Mouse (Mus musculus) kidney, adult 2 months (tissue): ENCODE results near the gene Ddias. TPM values are rescaled to one million over a fixed set of nuclear protein-coding genes. Genes with fewer than 3 reads are reported as not detected.

Source experiments
- DNase-seq: peaks from one replicate; pipeline ENCODE4 v3.0.0; 2021
- H3K27ac ChIP-seq: fragments of 200-500 bp; 2 replicates; pipeline ENCODE4 v1.5.1; 2012; ENCODE audit warnings: low read depth, low read length, control low read depth, inconsistent platforms; ENCODE audit not compliant: insufficient read depth
- H3K27me3 ChIP-seq: fragments of 200-500 bp; replicated peaks from 2 replicates; pipeline ENCODE4 v1.6.1; 2012; ENCODE audit warnings: mild to moderate bottlenecking, moderate library complexity, low read length, inconsistent platforms; ENCODE audit not compliant: control insufficient read depth, insufficient read depth
- H3K36me3 ChIP-seq: fragments of 200-500 bp; 2 replicates; pipeline ENCODE4 v1.6.1; 2012; ENCODE audit warnings: mild to moderate bottlenecking, moderate library complexity, low read length, inconsistent platforms; ENCODE audit not compliant: control insufficient read depth, insufficient read depth
- H3K4me1 ChIP-seq: fragments of 200-500 bp; 2 replicates; pipeline ENCODE4 v1.6.1; 2011; ENCODE audit warnings: low read length; ENCODE audit not compliant: control insufficient read depth, insufficient read depth
- H3K4me3 ChIP-seq: fragments of 200-500 bp; 2 replicates; pipeline ENCODE4 v1.5.1; 2011; ENCODE audit warnings: mild to moderate bottlenecking, low read depth, low read length, control low read depth; ENCODE audit not compliant: insufficient read depth
- CTCF ChIP-seq: fragments of 200-500 bp; conservative IDR thresholded peaks from 2 replicates; pipeline ENCODE4 v1.5.1; 2011; ENCODE audit warnings: low read depth, mild to moderate bottlenecking, control low read depth, low read length, moderate library complexity, mixed read lengths; ENCODE audit not compliant: insufficient read depth, insufficient read length
- POLR2A ChIP-seq: fragments of 200-500 bp; IDR thresholded peaks from one replicate; pipeline ENCODE4 v1.6.1; 2011; ENCODE audit warnings: low read depth, low read length, control low read depth
- WGBS: fragments of 180-500 bp; shearing (Covaris S2); methylation state at CpG from one replicate; pipeline ENCODE4 v1.1.7; 2018; 5-methylcytosine and 5-hydroxymethylcytosine counted together
- polyA plus RNA-seq: library from polyadenylated mRNA; depleted of rRNA; stranded (reverse); fragments of >200 nt; gene quantifications from 2 replicates; pipeline ENCODE4 v1.2.3, GENCODE M21; 2012

The Ddias gene
- polyA plus RNA-seq, 1 experiment, result 0.06 TPM

GRCm38 (mm10) chr7:92827981-92828380 is 46.1 kb downstream of the Ddias start:
- TF ChIP-seq POLR2A (no peak), CTCF (peak; percentile 58)
- peak; percentile 35 for DNase-seq
- H3K4me3 ChIP-seq, result no peak overlapping the region
- no peaks in the 10 kb centered on the region for H3K36me3 ChIP-seq
- H3K27ac ChIP-seq, result no peak overlapping the region
- no peaks in the 10 kb centered on the region for H3K4me1 ChIP-seq
- no peaks in the 10 kb centered on the region for H3K27me3 ChIP-seq
- 37% methylated on average over 3 of the region's 3 CpGs for WGBS

GRCm38 (mm10) chr7:92826248-92826647 is 47.8 kb downstream of the Ddias start:
- Histone ChIP-seq H3K27ac (no peak overlapping the region), H3K27me3 (no peaks in the 10 kb centered on the region), H3K4me3 (no peak overlapping the region), H3K36me3 (no peaks in the 10 kb centered on the region), H3K4me1 (no peaks in the 10 kb centered on the region)
- TF ChIP-seq CTCF, result no peak
- no peak for TF ChIP-seq POLR2A
- 85% methylated on average over 3 of the region's 3 CpGs for WGBS
- no peak for DNase-seq

- Histone ChIP-seq H3K27ac (no peak overlapping the region), H3K27me3 (no peaks in the 10 kb centered on the region), H3K4me3 (no peak overlapping the region), H3K4me1 (no peaks in the 10 kb centered on the region; the same call in 1 of the 2 replicates), H3K36me3 (no peaks in the 10 kb centered on the region)
- no peak for TF ChIP-seq POLR2A
- no peak for TF ChIP-seq CTCF
- 69% methylated on average over 1 of the region's 1 CpGs for WGBS
- no peak for DNase-seq
These were observed 51.5 kb downstream of the Ddias start for GRCm38 (mm10) chr7:92822409-92823101.

GRCm38 (mm10) chr7:92821871-92822270 is 52.2 kb downstream of the Ddias start:
- no peak overlapping the region for H3K27ac ChIP-seq
- H3K4me3 ChIP-seq, result no peak overlapping the region
- H3K36me3 ChIP-seq, result no peaks in the 10 kb centered on the region
- no peaks in the 10 kb centered on the region; the same call in 1 of the 2 replicates for H3K4me1 ChIP-seq
- DNase-seq, result no peak
- H3K27me3 ChIP-seq, result no peaks in the 10 kb centered on the region
- TF ChIP-seq CTCF (no peak), POLR2A (no peak)
- 62% methylated on average over 4 of the region's 4 CpGs for WGBS

GRCm38 (mm10) chr7:92820941-92821465 is 53.0 kb downstream of the Ddias start:
- Histone ChIP-seq H3K27me3 (no peaks in the 10 kb centered on the region), H3K4me1 (no peaks in the 10 kb centered on the region; the same call in 1 of the 2 replicates), H3K4me3 (no peak overlapping the region), H3K36me3 (no peaks in the 10 kb centered on the region), H3K27ac (no peak overlapping the region)
- 75% methylated on average over 7 of the region's 7 CpGs for WGBS
- DNase-seq, result no peak
- TF ChIP-seq POLR2A (no peak), CTCF (no peak)

- H3K27ac ChIP-seq, result no peak overlapping the region
These were observed 53.6 kb downstream of the Ddias start for GRCm38 (mm10) chr7:92820410-92820809.

GRCm38 (mm10) chr7:92819656-92820055 is 54.4 kb downstream of the Ddias start:
- peak; percentile 33 for DNase-seq
- WGBS, result 63% methylated on average over 11 of the region's 11 CpGs
- H3K27ac ChIP-seq, result no peak overlapping the region
- no peaks in the 10 kb centered on the region for H3K36me3 ChIP-seq
- H3K4me1 ChIP-seq, result no peaks in the 10 kb centered on the region; the same call in 1 of the 2 replicates
- no peak overlapping the region for H3K4me3 ChIP-seq
- no peaks in the 10 kb centered on the region for H3K27me3 ChIP-seq
- TF ChIP-seq POLR2A, result no peak
- no peak for TF ChIP-seq CTCF

More at GRCm38 (mm10) chr7:92820410-92820809, 53.6 kb downstream of the Ddias start:
- no peak for DNase-seq
- Histone ChIP-seq H3K27me3 (no peaks in the 10 kb centered on the region), H3K4me3 (no peak overlapping the region), H3K4me1 (no peaks in the 10 kb centered on the region; the same call in 1 of the 2 replicates), H3K36me3 (no peaks in the 10 kb centered on the region)
- WGBS, result 86% methylated on average over 1 of the region's 1 CpGs
- TF ChIP-seq CTCF, result no peak
- no peak for TF ChIP-seq POLR2A
